Comparison of ENCODE assay signal across 17 mouse cellular contexts in genomic region chr12:75998416-75998815, GRCm38 (mm10).
"Had no signal": no experiment of that assay in that cellular context is flagged by ENCODE, and none has a peak within 500 bp of the region (broad histone marks: within the 10 kb centered on the region; RNA-seq: fewer than 3 reads in every experiment).

No protein-coding gene starts in this region.

- H3K27me3 ChIP-seq: midbrain, embryonic 13.5 days; midbrain, embryonic 15.5 days; neural tube, embryonic 12.5 days; stomach, embryonic 15.5 days had no signal

- H3K4me2 ChIP-seq: lung, embryonic 14.5 days; midbrain, embryonic 13.5 days; midbrain, embryonic 15.5 days; neural tube, embryonic 12.5 days; stomach, embryonic 15.5 days had no signal

- H3K36me3 ChIP-seq: midbrain, embryonic 15.5 days had no signal

- DNase-seq: lung, adult 18-20 months; lung, embryonic 14.5 days; lung, postnatal 10 days; lung, postnatal 4 days; retina, postnatal 1 day; right cerebral cortex, adult 18-20 months; right cerebral cortex, postnatal 25 days; right cerebral cortex, postnatal 4 days; thymus, adult 2 months; thymus, postnatal 25 days; thymus, postnatal 4 days had no signal

- ATAC-seq: midbrain, embryonic 13.5 days; midbrain, embryonic 15.5 days had no signal

- H3K9ac ChIP-seq: lung, embryonic 14.5 days; midbrain, embryonic 13.5 days; midbrain, embryonic 15.5 days; neural tube, embryonic 12.5 days; stomach, embryonic 15.5 days had no signal

- H3K4me1 ChIP-seq: midbrain, embryonic 10.5 days; midbrain, embryonic 13.5 days; midbrain, embryonic 15.5 days; neural tube, embryonic 12.5 days; stomach, embryonic 15.5 days had no signal

- H3K9me3 ChIP-seq: midbrain, embryonic 10.5 days; midbrain, embryonic 13.5 days; midbrain, embryonic 15.5 days; neural tube, embryonic 12.5 days; stomach, embryonic 15.5 days had no signal

- H3K27ac ChIP-seq: midbrain, embryonic 10.5 days; midbrain, embryonic 13.5 days; midbrain, embryonic 15.5 days; neural tube, embryonic 12.5 days; stomach, embryonic 15.5 days; stomach, postnatal 0 days had no signal

- H3K4me3 ChIP-seq: midbrain, embryonic 10.5 days; midbrain, embryonic 13.5 days; midbrain, embryonic 15.5 days; neural tube, embryonic 12.5 days; stomach, embryonic 15.5 days had no signal
